Mouse (Mus musculus) macrophage (primary cell): ENCODE results near the gene Ddx39b. TPM values are rescaled to one million over a fixed set of nuclear protein-coding genes. Genes with fewer than 3 reads are reported as not detected.

Experiments
- H3K27ac ChIP-seq: fragments of 350-480 bp; formaldehyde crosslinking; 2 replicates; pipeline ENCODE4 v1.9.0; 2021
- H3K36me3 ChIP-seq: fragments of 350-480 bp; formaldehyde crosslinking; 2 replicates; pipeline ENCODE4 v1.9.0; 2021; ENCODE audit errors: inconsistent target
- H3K4me3 ChIP-seq: fragments of 350-480 bp; formaldehyde crosslinking; 2 replicates; pipeline ENCODE4 v1.9.0; 2021; ENCODE audit errors: inconsistent target
- H3K79me2 ChIP-seq: fragments of 350-480 bp; formaldehyde crosslinking; 2 replicates; pipeline ENCODE4 v1.9.0; 2021; ENCODE audit errors: inconsistent target
- WGBS: methylation state at CpG from one replicate; pipeline ENCODE4 v1.1.7; 2026; ENCODE audit warnings: inconsistent platforms; ENCODE audit not compliant: missing documents; 5-methylcytosine and 5-hydroxymethylcytosine counted together
- polyA plus RNA-seq: library from polyadenylated mRNA; stranded (reverse); fragments of 250-400 nt; gene quantifications from 3 replicates; pipeline ENCODE4 v1.2.4, GENCODE M21; 2018; ENCODE audit warnings: inconsistent platforms

Ddx39b gene
- polyA plus RNA-seq, 1 experiment from 2014 or later = 113 TPM

- Histone ChIP-seq H3K4me3 (no peak within 1 kb of the TSS), H3K27ac (no peak within 1 kb of the TSS)
- whole genome bisulfite sequencing = 87% methylated on average over 17 of the region's 20 CpGs
Measured at GRCm38 (mm10) chr17:35204494-35205379, 36.8 kb upstream of the Ddx39b start, which contains the start of gene Lta. TSS of gene Lta (minus strand) at chr17:35205351.

GRCm38 (mm10) chr17:35205380-35205769 lies 36.2 kb upstream of the Ddx39b start:
- Histone ChIP-seq H3K79me2 (peaks cover 12% of the 10 kb centered on the region), H3K4me3 (no peak overlapping the region), H3K36me3 (no peaks in the 10 kb centered on the region), H3K27ac (no peak overlapping the region)
- 87% methylated on average over 10 of the region's 10 CpGs for WGBS

More at GRCm38 (mm10) chr17:35204494-35205379, 36.8 kb upstream of the Ddx39b start, which contains the start of gene Lta:
- peaks cover under 1% of the 10 kb centered on the region; the same call in 1 of the 2 replicates for H3K36me3 ChIP-seq
- H3K79me2 ChIP-seq = peaks cover 18% of the 10 kb centered on the region

- Histone ChIP-seq H3K36me3 (no peaks in the 10 kb centered on the region), H3K79me2 (no peaks in the 10 kb centered on the region), H3K4me3 (peak overlapping the region; percentile 5; the same call in 1 of the 2 replicates), H3K27ac (peak overlapping the region; percentile 93)
- 7% methylated on average over 12 of the region's 12 CpGs for WGBS
Measured at GRCm38 (mm10) chr17:35209785-35210535, 31.6 kb upstream of the Ddx39b start.

- peak overlapping the region; percentile 93 for H3K27ac ChIP-seq
- no peaks in the 10 kb centered on the region for H3K36me3 ChIP-seq
- no peaks in the 10 kb centered on the region for H3K79me2 ChIP-seq
- WGBS = 63% methylated on average over 3 of the region's 3 CpGs
- no peak overlapping the region for H3K4me3 ChIP-seq
Measured at GRCm38 (mm10) chr17:35210593-35210992, 31.0 kb upstream of the Ddx39b start.

- Histone ChIP-seq H3K79me2 (no peaks in the 10 kb centered on the region), H3K27ac (no peak overlapping the region), H3K4me3 (no peak overlapping the region), H3K36me3 (no peaks in the 10 kb centered on the region)
- 99% methylated on average over 5 of the region's 5 CpGs for WGBS
Measured at GRCm38 (mm10) chr17:35213071-35213470, 28.5 kb upstream of the Ddx39b start.

- Histone ChIP-seq H3K27ac (peak overlapping the region; percentile 94), H3K79me2 (peaks cover 29% of the 10 kb centered on the region; the same call in 1 of the 2 replicates), H3K4me3 (peak overlapping the region; percentile 14), H3K36me3 (no peaks in the 10 kb centered on the region)
- 4% methylated on average over 18 of the region's 18 CpGs for WGBS
Measured at GRCm38 (mm10) chr17:35218516-35219193, 22.9 kb upstream of the Ddx39b start.

- H3K36me3 ChIP-seq = no peaks in the 10 kb centered on the region
- H3K27ac ChIP-seq = peak overlapping the region; percentile 94
- no peak overlapping the region for H3K4me3 ChIP-seq
- 0% methylated on average over 6 of the region's 6 CpGs for WGBS
- H3K79me2 ChIP-seq = peaks cover 38% of the 10 kb centered on the region
Measured at GRCm38 (mm10) chr17:35219601-35220041, 21.9 kb upstream of the Ddx39b start.

- Histone ChIP-seq H3K4me3 (no peak within 1 kb of the TSS), H3K36me3 (no peaks in the 10 kb centered on the region), H3K79me2 (peaks cover 46% of the 10 kb centered on the region), H3K27ac (peak within 1 kb of the TSS; percentile 94)
- WGBS = 53% methylated on average over 26 of the region's 28 CpGs
Measured at GRCm38 (mm10) chr17:35220156-35220952, 21.2 kb upstream of the Ddx39b start, which contains the start of gene Gm16181. TSS of gene Gm16181 (plus strand) at chr17:35220834.

- peak overlapping the region; percentile 68 for H3K27ac ChIP-seq
- H3K79me2 ChIP-seq = peaks cover 65% of the 10 kb centered on the region
- 0 out of 2 replicates have a peak, but pooled peaks cover 1% of the 10 kb centered on the region for H3K36me3 ChIP-seq
- 26% methylated on average over 6 of the region's 6 CpGs for WGBS
- H3K4me3 ChIP-seq = no peak overlapping the region
Measured at GRCm38 (mm10) chr17:35222299-35222698, 19.2 kb upstream of the Ddx39b start.

- H3K4me3 ChIP-seq = no peak overlapping the region
- peaks cover 25% of the 10 kb centered on the region for H3K36me3 ChIP-seq
- WGBS = 97% methylated on average over 4 of the region's 4 CpGs
- H3K27ac ChIP-seq = no peak overlapping the region
- H3K79me2 ChIP-seq = peaks cover 88% of the 10 kb centered on the region
Measured at GRCm38 (mm10) chr17:35224641-35225040, 16.9 kb upstream of the Ddx39b start.

- peaks cover 30% of the 10 kb centered on the region for H3K36me3 ChIP-seq
- peaks cover 97% of the 10 kb centered on the region for H3K79me2 ChIP-seq
- H3K27ac ChIP-seq = no peak overlapping the region
- H3K4me3 ChIP-seq = no peak overlapping the region
- WGBS = 88% methylated on average over 5 of the region's 5 CpGs
Measured at GRCm38 (mm10) chr17:35225456-35225855, 16.1 kb upstream of the Ddx39b start.

- Histone ChIP-seq H3K27ac (no peak overlapping the region), H3K36me3 (peaks cover 30% of the 10 kb centered on the region), H3K79me2 (peaks cover 99% of the 10 kb centered on the region), H3K4me3 (no peak overlapping the region)
- 81% methylated on average over 14 of the region's 14 CpGs for WGBS
Measured at GRCm38 (mm10) chr17:35226561-35227046, 14.9 kb upstream of the Ddx39b start.

- Histone ChIP-seq H3K27ac (0 out of 2 replicates have a peak overlapping the region, but pooled peaks have one; percentile 5), H3K36me3 (peaks cover 30% of the 10 kb centered on the region), H3K79me2 (peaks cover 72% of the 10 kb centered on the region), H3K4me3 (no peak overlapping the region)
- 49% methylated on average over 10 of the region's 10 CpGs for WGBS
Measured at GRCm38 (mm10) chr17:35231022-35231421, 10.5 kb upstream of the Ddx39b start.
